Mouse (Mus musculus) CD4-positive naive resting alpha-beta T cell, adult 76 days (primary cell): Measurements from ENCODE around the gene Zik1. TPM values are rescaled to one million over a fixed set of nuclear protein-coding genes. Genes with fewer than 3 reads are reported as not detected.

ENCODE experiments used
- total RNA-seq: library from RNA; stranded (reverse); gene quantifications from one replicate; pipeline ENCODE4 v1.2.4, GENCODE M21; 2023

Zik1 gene
- 0.64 TPM for total RNA-seq

GRCm38 (mm10) chr7:10494786-10495521 lies at the start of gene Zik1:
Zik1 (minus strand) TSS chr7:10495394.

GRCm38 (mm10) chr7:10443031-10443430 lies 52.2 kb downstream of the Zik1 start, which contains the start of gene Vmn1r67:
Vmn1r67 (plus strand) TSS chr7:10443331.

Other genes starting within 250 kb of the Zik1 start
- gene Vmn1r66, start 217.4 kb downstream of the Zik1 start, total RNA-seq: not detected
- not detected for gene Vmn1r67, start 52.1 kb downstream of the Zik1 start, total RNA-seq
- not detected for gene Vmn1r68, start 63.1 kb upstream of the Zik1 start, total RNA-seq
- not detected for gene Vmn1r69, start 118.3 kb upstream of the Zik1 start, total RNA-seq
- gene Vmn1r70, start 136.1 kb upstream of the Zik1 start, total RNA-seq: not detected
- not detected for gene Nlrp4b, start 192.4 kb upstream of the Zik1 start, total RNA-seq